Mouse (Mus musculus) layer of hippocampus, adult 9-10 months (tissue): ENCODE data around the gene Noxa1.

Experiments used
- DNase-seq: peaks from one replicate; pipeline ENCODE4 v3.0.0; 2022; ENCODE audit warnings: low spot score

The Noxa1 gene

DNA sequence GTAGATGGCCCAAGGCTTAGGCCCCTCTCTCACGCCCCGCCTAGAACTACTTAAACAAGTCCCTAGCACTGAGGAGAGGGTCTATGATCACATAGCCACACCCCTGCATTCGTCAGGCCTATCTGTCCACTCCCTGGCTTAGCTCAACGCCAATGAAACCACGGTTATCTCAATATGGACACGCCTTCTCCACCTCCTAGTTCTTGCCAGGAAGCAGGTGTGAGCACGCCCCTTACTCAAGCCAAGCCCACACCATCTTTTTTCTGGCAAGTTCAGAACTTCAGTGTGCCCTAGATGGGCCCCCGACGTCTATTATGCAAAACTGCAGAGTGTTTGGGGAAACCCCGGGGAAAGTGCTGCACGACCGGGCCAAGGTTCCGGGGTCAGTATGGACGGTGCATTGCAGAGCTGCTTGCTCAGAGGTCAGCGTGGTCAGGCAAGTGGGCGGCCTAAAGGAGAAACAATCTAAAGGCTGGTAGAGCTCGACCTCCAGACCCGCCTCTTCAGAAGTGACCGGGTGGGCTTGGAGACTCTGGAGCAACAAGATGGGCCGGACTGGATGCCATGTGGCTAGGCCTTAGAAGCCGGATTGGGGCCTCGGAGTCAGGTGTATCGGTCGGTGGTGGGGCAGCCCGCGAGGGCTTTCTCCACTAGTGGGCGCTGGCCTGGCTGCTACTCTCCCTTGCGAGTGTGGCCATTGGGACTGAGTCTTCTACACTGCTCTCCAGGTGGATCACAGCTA, at the start of gene Noxa1:
Gene Noxa1, minus strand, starts transcription at position 41 of the 742 bp plus-strand sequence.
- DNase-seq, result no peak

DNA sequence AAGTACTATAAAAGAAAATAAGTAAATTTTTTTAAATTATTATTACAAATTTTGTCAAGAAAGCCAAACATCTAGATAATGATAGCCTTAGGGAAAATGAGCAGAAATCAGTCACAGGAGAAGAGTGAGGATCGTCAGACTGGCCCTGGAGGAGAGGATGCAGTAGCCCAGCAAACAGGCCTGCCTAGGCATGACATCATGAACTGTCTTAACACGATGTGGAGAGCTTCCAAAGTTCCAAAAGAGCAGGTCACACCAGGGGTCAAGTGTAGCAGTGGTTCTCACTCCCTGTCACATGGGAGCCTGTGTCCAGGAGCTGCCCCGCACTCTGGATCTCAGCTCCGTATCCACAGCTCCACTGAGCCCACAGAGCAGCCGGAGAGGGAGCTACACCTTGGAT, 47.0 kb upstream of the Noxa1 start:
- no peak for DNase-seq

DNA sequence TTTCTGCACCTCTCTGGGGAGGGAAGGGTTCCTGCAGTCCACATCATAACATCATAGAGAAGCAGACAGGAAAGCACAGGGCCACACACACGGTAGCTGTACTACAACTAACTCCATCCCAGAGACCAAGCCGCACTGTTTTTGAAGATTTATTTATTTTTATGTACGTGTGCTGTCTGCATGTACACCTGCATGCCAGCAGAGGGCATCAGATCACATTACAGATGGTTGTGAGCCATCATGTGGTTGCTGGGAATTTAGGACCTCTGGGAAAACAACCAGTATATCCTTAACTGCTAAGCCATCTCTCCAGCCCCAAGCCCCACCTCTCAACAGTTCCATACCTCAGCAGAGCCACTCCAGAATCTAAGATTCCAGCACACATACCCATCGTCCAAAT, 46.2 kb upstream of the Noxa1 start:
- DNase-seq, result no peak

DNA sequence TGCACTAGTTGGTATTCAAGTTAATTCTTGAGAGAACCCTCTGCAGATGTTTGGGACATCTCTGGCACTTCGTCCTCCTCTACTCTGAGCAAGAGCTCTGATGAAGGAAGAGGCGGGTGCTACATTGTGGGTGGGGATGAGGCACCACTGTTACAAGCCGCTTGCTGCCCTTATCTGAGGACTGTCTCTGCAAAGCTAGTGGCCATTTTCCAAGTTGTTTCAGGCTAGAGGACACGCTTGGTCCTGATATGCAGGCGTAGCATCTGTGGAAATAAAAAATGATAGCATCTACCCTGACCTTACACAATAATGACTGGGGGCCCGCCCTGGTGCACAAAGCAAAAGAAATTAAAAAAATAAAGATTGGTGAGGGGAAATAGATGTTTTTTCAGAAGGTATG, 42.9 kb upstream of the Noxa1 start:
- DNase-seq, result no peak

DNA sequence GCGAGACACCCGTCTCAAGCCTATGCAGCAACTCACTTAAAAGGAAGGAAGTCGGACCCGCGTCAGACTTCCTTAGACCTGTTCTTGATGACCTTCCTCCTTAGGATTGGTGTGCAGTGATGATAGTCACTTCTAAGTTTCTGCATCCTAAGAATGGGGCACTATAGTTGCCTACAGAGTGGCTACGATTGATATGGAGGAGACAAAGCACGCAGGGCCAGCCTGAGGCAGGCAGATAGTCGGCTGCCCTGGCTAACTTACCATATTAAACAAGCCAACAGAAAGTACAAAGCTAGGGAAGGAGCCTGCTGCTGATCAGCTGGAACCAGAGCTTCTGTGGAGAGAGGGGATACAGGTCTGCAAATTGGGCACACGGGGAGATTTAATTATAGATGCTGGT, 36.7 kb upstream of the Noxa1 start:
- DNase-seq, result no peak

DNA sequence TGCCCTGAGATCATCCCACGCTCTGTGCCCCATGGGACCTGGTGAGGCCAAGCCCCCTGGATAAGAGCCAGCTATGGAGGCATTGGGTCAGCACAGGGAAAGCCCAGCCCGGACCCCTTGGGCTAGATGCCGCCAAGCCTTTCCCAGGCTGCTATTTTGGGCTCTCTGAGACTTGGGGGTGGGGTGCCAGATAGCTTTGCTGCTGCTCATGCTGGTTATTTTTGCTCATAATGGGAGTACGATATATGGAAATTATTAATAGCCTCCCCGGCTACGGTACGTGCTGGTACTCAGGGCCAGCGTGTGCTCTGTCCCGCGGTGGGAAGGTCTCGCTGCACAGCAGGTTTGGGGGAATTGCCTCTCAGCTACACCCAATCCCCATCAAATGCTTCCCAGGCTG, 33.1 kb upstream of the Noxa1 start:
- no peak for DNase-seq

DNA sequence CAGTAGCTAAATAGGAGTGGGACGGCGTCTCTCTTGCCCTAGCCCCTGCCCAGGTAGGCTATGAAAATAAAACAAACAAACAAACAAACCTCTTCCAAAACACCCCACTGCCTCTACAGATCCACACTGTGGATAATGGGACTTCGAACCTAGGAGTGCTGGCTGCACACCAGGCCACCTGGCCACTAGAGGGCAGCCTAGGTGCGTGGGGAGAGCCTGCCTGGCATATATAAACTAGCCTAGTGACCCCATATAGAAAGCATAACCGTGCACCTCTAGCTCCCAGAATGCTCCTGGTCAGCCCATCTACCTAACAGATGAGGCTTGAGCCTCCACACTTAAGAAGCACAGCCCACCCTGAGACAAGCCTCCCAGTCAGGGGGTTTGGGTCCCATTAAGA, 32.3 kb upstream of the Noxa1 start:
- DNase-seq, result no peak

DNA sequence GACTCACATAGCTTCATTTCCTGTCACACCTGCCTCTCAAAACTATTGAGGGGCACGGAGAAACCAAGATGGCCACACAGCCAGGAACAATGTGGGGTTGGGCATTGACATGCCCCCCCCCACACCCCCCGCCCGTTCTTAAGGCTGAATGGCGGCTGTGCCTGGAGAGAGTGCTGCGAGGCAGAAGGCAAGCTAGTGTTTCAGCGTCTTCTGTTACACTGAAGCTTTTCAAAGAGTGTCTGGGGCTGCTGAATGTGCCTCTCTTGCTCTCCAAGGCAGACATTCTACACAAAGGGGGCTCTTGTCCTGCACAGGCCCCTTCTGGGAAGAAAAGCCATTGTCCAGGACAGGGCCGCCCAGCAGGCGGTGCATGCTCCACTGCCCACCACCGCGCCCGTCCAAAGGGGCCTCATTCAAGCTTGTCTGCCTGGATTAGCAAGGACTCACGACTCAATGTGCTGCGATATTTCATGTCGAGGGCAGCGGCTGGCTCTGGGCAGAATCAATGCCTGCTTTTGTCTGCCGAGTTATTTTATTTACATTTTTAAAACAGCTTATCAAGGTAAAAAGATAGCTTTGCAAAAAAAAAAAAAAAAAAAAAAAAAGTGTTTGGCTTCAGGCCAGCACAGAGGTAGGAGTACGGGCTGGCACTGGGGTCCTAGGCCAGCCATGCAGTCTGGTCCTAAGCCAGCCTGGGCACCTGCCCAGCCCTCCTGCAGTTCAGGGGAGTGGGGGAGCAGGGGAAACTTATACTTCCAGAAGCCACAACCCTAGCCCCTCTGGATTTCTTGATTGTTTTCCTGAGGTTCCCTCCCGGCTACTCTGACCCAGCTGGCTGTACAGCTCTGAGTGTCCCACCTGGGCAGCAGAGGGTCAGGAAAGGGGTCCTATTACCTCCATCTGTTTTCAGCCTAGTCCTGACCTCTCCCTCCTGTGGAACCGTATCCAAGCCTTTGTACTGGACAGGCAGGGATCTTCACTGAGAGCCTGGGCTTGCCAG, 31.4 kb upstream of the Noxa1 start:
- no peak for DNase-seq

DNA sequence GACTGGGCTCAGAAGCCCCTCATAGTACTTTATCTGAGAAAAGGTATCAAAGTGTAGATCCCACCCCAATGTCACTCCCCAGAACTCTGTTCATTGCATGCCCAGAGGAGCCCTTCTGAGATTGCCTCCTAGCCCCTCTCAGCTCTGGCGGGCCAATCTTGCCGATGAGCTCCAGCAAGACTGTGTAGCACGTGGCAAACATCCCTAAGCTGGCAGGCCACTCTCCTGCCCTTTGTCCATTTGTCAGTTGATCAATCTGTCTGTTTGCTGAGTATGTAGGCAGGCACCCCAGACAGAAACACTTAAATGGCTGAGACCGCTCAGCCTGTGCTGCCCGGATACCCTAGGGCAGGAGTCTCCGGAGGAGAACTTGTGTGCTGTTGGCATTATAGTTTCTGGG, 30.2 kb upstream of the Noxa1 start:
- DNase-seq, result no peak

DNA sequence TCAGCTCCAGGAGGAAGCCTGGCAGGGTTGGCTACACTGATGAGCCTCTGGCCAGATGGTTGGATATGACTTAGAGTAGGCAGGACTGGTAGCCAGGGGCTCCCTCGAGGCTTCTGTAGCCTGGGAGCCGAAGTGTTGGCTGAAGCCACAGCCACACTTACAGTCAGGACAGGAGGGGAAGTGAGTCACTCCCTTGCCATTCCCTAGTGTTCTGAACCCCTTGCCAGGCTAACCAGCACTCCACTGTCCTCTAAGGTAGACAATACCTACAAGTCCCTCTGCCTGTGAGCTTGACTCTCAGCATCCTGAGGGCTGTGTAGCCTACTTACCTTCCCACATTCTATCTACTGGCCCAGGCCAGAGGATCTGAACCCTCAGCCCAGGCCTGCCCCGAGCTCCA, 29.5 kb upstream of the Noxa1 start:
- no peak for DNase-seq

DNA sequence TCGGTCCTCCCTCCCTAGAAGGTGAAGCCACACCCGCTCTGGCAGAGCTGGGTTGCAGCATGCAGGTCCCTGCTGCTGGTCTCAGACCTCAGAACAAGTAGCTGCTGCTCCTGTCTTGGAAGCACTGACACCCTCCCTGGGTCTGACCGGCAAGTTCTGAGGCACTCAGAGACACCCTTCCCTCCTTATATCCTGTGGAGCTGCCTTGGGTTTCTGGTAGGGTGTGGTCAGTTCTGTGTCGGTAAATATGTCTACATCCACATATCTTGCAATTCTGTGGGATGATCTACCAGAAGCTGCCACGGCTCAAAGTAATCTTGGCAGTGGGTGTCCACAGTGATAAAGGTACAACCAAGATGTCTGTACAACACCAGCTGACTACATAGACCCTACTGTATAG, 28.6 kb upstream of the Noxa1 start:
- DNase-seq, result no peak

DNA sequence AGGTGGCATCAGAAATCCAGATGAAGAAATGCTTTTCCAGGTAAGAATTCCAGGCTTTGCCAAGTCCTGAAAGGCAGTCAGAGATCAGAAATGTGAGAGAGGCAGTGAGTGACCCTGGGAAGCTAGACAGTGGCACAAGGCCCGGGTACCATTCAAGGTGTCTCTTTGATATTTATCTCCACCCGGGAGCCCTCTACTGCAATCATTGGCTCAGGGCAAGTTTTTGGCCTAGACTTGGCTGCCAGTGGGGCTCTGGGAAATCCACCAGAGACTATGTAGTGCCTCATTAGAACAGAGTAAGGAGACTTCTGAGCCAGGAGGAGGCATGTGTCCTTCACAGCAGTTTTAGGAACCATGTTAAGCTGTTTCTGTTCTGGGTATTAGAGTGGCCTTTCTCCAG, 27.7 kb upstream of the Noxa1 start:
- no peak for DNase-seq

DNA sequence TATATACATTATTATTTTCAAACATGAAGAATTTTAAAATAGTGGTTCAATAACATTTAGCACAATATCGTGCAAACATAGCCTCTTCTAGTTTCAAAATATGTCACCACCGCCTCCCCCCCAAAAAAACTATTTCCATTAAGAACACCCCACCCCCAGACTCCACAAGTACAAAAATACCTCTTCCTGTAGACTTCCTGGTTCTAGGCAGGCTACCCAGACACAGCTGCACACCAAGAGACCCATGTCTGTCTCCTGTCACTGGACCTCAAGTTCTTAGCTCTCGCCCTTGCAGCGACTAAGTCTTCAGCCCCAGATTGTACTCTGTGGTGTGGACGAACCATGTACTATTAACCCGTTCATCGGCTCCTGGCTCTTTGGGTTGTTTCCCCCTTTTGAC, 26.0 kb upstream of the Noxa1 start:
- no peak for DNase-seq

DNA sequence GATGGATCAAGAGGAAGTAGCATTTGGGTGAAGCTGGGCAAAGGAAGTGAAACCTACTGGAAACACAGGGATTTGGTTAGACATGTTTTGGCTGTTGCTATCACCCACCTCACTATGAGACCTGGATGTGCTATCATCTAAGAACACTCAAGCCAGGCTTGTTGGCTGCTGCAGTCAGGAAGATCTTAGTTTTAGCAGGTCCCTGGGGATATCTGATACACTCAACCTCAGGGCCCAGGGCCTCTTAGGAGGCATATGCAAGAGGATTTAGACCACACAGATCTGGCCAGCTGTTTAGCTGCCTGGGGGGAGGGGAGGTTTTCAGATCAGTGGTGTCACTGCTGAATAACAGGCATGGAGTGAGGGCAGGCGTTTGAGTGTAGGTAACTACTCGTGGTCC, 20.5 kb upstream of the Noxa1 start:
- DNase-seq, result no peak

DNA sequence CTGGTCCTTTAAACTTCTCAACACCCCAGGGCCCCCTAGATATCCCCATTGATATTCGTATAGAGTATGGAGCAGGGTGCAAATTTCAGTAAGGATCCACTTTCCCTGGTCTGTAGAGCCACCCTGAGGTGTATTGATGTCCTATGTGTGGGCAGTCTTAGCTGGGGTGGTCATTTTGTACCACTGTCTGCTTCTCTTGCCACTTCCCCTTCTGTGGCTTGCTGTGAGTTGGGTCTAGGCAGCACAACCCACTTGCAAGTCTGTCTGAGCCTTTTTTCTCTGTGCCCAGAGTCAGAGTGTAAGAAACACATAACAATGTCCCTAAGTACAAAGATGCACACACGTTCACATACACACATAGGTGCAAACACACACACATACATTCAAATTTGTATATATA, 19.4 kb upstream of the Noxa1 start:
- DNase-seq, result no peak

DNA sequence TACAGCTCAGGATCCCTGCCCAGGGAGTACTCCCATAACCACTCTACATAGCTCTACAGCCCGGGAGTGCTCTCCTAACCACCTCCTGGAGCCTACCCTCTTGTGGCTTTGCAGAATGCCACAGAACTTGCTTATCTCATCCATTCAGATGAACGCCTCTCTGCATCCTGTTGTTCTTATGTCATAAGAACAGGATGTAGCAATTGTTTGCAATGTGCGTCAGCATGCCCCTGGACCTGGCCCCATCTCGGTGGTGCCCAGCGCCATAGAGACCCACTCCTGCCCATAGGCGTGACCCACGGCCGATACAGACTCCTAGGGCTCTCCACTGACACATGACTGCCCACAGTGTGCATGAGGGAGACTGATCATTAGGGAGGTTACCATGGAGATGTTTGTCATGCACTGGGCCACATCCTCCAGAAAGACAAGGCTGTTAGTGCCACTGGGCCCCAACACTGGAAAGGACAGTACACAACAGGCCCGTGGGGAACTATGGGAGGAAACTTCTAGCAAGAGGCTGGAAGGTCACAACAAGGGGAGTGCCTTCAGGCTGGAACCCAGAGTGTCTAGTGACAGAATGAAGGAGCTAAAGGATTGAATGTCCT, 16.3 kb upstream of the Noxa1 start:
- DNase-seq, result no peak

DNA sequence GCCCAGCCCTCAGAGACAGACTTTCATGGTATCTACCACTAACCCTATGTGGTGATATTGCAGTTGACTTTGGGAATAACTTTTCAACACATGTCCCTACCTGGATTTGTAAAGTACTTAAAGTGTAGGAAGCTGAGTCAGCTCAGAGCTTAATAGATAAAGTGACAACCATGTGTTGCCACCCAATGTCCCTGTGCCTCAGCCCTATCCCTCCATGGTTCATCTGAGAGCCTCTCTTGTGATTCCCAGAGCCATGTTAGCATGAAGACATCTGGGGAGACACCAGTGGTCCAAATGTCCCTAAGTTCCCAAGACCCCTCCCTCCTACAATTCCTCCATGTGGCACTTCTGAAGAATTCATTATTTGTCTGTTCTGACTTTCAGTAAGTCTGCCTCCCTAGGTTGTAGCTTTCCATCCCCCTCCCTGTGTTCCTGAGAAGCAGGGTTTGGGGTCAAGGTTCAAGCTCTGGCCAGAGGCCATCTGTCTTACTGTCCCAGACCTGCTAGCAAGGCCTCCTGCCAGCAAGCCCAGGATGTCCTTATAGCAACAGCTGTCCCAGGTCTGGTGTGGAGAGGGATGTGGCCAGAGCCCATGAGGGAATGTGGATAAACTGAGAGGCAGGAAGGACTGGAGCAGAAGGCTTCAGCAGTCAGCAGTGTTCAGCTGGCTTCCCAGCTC, 15.7 kb upstream of the Noxa1 start:
- DNase-seq, result no peak

DNA sequence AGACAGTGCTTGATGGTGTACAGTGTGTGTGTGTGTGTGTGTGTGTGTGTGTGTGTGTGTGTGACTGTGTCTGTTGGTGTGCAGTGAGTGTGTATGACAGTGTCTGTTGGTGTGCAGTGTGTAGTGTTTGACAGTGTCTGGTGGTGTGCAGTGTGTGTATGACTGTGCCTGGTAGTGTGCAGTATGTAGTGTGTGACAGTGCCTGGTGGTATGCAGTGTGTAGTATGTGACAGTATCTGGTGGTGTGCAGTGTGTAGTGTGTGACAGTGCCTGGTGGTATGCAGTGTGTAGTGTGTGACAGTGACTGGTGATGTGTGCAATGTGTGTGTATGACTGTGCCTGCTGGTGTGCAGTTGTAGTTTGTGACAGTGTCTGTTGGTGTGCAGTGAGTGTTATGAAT, 14.5 kb upstream of the Noxa1 start:
- DNase-seq, result no peak

DNA sequence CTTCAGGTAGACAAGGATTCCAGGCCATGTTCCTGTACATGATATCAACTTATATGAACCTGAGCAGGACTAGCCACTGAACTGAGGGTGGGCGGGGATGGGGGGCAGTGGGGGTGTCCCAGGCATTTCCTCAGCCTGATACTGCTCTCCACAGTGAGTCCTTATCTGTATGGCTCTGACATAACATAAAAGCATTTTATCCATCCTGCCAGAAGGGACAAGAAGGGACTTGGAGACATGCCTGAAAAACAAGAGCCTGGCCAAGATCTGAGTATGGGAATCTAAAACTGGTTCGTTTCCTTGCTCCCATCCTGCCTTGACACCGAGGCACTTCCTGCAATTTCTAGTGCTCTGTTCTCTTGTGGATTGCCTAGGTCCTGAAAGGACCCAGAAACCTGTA, 11.1 kb upstream of the Noxa1 start:
- DNase-seq, result no peak

DNA sequence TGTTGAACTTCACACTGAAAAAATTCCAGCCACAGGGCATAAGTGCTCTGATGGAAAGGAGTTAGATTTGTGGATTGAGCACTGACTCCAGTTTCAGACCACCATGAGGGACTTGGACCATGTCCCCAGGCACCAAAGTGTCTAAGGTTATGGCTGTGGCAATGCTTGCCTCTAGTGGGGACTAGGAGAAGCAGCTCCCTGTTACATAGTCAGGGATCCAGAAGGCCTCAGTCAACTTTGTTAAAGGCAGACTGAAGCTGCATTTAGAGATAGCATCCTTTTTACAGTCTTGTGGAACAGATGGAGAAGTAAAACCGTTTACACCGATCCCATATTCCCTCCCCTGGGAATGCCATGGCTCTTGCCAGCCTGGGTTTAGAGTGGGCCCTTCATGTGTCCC, 9.2 kb upstream of the Noxa1 start:
- no peak for DNase-seq

DNA sequence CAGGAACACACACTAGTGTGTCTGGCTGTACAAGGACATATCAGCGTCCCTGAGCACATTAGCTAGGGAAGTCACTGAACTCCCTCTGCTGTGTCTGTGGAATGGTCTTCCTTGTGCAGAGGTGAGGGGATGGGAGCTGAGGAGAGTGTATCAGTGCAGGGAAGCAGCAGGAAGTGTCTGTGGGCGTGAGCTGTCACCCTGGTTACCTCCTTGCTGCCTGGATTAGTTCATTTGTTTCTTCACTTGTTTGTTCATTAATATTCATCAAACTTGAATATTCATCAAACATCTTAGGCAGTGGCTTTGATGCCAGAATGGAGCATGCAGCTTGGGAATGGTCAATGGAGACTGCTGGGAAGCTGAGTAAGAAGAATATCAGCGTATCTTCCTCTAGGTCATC, 4.8 kb upstream of the Noxa1 start:
- DNase-seq, result no peak

DNA sequence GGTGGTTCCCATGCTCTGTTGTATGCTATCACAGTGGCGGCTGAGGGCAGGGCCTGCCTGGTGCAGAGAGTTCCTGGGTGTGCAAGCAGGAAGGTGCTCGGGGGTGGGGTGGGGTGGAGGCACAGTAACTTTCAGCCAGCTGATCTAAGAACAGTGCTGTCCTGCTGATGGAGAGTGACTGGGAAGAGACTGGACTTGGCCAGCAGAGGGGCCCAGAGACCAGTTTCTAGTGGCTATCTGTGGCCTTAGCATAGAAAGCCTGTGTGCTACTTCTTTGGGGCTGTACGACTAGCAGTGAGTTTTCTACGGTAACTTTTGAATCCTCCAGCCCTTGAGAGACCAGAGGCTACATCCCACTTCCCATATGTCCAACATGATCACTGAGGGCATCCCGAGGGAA, 4.0 kb upstream of the Noxa1 start:
- DNase-seq, result no peak
